Mouse (Mus musculus): ENCODE measurements around the gene AC170998.1. TPM values are rescaled to one million over a fixed set of nuclear protein-coding genes. Genes with fewer than 3 reads are reported as not detected.
"Not testable (repeated sequence)": the region's sequence is repeated elsewhere in the genome, so short reads cannot be mapped to it uniquely, and the experiment has no call there.

AC170998.1 gene
- polyA plus RNA-seq, 1 experiment, result 0.15 TPM

DNA sequence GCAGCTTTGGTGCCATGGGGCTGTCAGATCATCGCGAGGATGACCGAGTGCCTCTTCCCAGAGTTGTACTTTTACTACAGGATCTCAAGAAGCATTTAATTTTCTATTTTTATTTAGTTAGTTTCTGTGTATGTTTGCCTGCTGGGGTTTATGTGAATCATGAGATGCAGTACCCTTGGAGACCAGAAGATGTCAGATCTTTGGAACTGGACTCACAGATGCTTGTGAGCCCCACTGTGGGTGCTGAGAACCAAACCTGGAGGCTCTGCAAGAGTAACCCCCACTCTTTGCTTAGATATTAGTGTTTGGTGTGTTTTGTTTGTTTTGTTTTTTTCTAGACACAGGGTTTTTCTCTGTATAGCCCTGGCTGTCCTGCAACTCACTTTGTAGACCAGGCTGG is 11.9 kb upstream of the AC170998.1 start:
- H3K79me2 ChIP-seq (ENCODE audit: control insufficient read depth, insufficient read depth), result peaks cover 57% of the 10 kb centered on the region
- peaks cover 28% of the 10 kb centered on the region for H3K79me3 ChIP-seq (ENCODE audit: low read depth)
- peaks cover 39% of the 10 kb centered on the region for H3K36me3 ChIP-seq (ENCODE audit: control insufficient read depth, insufficient read depth)
- TF ChIP-seq MAX (IDR thresholded peaks at IDR 0.05), result no peak
- TF ChIP-seq MYOG (IDR thresholded peaks at IDR 0.05; ENCODE audit: control insufficient read depth, extremely low read depth, insufficient read length), result no peak
- no peak for TF ChIP-seq CTCF (IDR thresholded peaks at IDR 0.05; ENCODE audit: control insufficient read depth, insufficient read depth, insufficient read length)
- no peak for TF ChIP-seq USF1 (IDR thresholded peaks at IDR 0.05; ENCODE audit: low read depth)
- TF ChIP-seq MYOD1 (IDR thresholded peaks at IDR 0.05; ENCODE audit: control insufficient read depth, insufficient read length, low read depth), result no peak
- no peak for TF ChIP-seq FOSL1 (IDR thresholded peaks at IDR 0.05; ENCODE audit: insufficient read depth, low read length, poor library complexity, severe bottlenecking)
- no peak for TF ChIP-seq CEBPB (IDR thresholded peaks at IDR 0.05; ENCODE audit: low read depth)
- H3K4me3 ChIP-seq (ENCODE audit: insufficient read depth, poor library complexity, severe bottlenecking), result no peak overlapping the region
- H3ac ChIP-seq (ENCODE audit: control insufficient read depth, insufficient read length, low read depth), result no peak overlapping the region
- no peaks in the 10 kb centered on the region for H3K27me3 ChIP-seq (ENCODE audit: control insufficient read depth, insufficient read depth, insufficient read length)

GRCm38 (mm10) chr17:28715832-28716548 is 9.9 kb upstream of the AC170998.1 start:
- Histone ChIP-seq H3K79me3 (ENCODE audit: low read depth) (peaks cover 17% of the 10 kb centered on the region), H3K36me3 (ENCODE audit: control insufficient read depth, insufficient read depth) (peaks cover 55% of the 10 kb centered on the region)

GRCm38 (mm10) chr17:28717535-28717934 is 8.3 kb upstream of the AC170998.1 start:
- Histone ChIP-seq H3K79me2 (ENCODE audit: control insufficient read depth, insufficient read depth) (peaks cover 37% of the 10 kb centered on the region), H3K79me3 (ENCODE audit: low read depth) (peaks cover 5% of the 10 kb centered on the region), H3K36me3 (ENCODE audit: control insufficient read depth, insufficient read depth) (peaks cover 65% of the 10 kb centered on the region), H3K4me3 (ENCODE audit: insufficient read depth, poor library complexity, severe bottlenecking) (no peak overlapping the region), H3K27me3 (ENCODE audit: control insufficient read depth, insufficient read depth, insufficient read length) (no peaks in the 10 kb centered on the region), H3ac (ENCODE audit: control insufficient read depth, insufficient read length, low read depth) (no peak overlapping the region)
- TF ChIP-seq MYOG (IDR thresholded peaks at IDR 0.05; ENCODE audit: control insufficient read depth, extremely low read depth, insufficient read length) (no peak), MYOD1 (IDR thresholded peaks at IDR 0.05; ENCODE audit: control insufficient read depth, insufficient read length, low read depth) (no peak), CEBPB (IDR thresholded peaks at IDR 0.05; ENCODE audit: low read depth) (no peak), FOSL1 (IDR thresholded peaks at IDR 0.05; ENCODE audit: insufficient read depth, low read length, poor library complexity, severe bottlenecking) (no peak)

More at GRCm38 (mm10) chr17:28715832-28716548, 9.9 kb upstream of the AC170998.1 start:
- no peak for TF ChIP-seq FOSL1 (IDR thresholded peaks at IDR 0.05; ENCODE audit: insufficient read depth, low read length, poor library complexity, severe bottlenecking)
- no peak for TF ChIP-seq MYOD1 (IDR thresholded peaks at IDR 0.05; ENCODE audit: control insufficient read depth, insufficient read length, low read depth)
- no peak for TF ChIP-seq CTCF (IDR thresholded peaks at IDR 0.05; ENCODE audit: control insufficient read depth, insufficient read depth, insufficient read length)
- Histone ChIP-seq H3ac (ENCODE audit: control insufficient read depth, insufficient read length, low read depth) (no peak overlapping the region), H3K4me3 (ENCODE audit: insufficient read depth, poor library complexity, severe bottlenecking) (no peak overlapping the region), H3K27me3 (ENCODE audit: control insufficient read depth, insufficient read depth, insufficient read length) (no peaks in the 10 kb centered on the region), H3K79me2 (ENCODE audit: control insufficient read depth, insufficient read depth) (peaks cover 38% of the 10 kb centered on the region)

GRCm38 (mm10) chr17:28727511-28727910 is 1.6 kb downstream of the AC170998.1 start:
- H3K36me3 ChIP-seq (ENCODE audit: control insufficient read depth, insufficient read depth), result peaks cover 65% of the 10 kb centered on the region
- H3ac ChIP-seq (ENCODE audit: control insufficient read depth, insufficient read length, low read depth); H3K27me3 ChIP-seq (ENCODE audit: control insufficient read depth, insufficient read depth, insufficient read length); H3K4me3 ChIP-seq (ENCODE audit: insufficient read depth, poor library complexity, severe bottlenecking); H3K79me2 ChIP-seq (ENCODE audit: control insufficient read depth, insufficient read depth); H3K79me3 ChIP-seq (ENCODE audit: low read depth): not testable (repeated sequence)

- Histone ChIP-seq H3K4me3 (ENCODE audit: insufficient read depth, poor library complexity, severe bottlenecking) (no peak overlapping the region), H3K27me3 (ENCODE audit: control insufficient read depth, insufficient read depth, insufficient read length) (no peaks in the 10 kb centered on the region), H3K79me3 (ENCODE audit: low read depth) (no peaks in the 10 kb centered on the region), H3K79me2 (ENCODE audit: control insufficient read depth, insufficient read depth) (no peaks in the 10 kb centered on the region), H3K36me3 (ENCODE audit: control insufficient read depth, insufficient read depth) (peaks cover 48% of the 10 kb centered on the region), H3ac (ENCODE audit: control insufficient read depth, insufficient read length, low read depth) (no peak overlapping the region)
- TF ChIP-seq FOSL1 (IDR thresholded peaks at IDR 0.05; ENCODE audit: insufficient read depth, low read length, poor library complexity, severe bottlenecking) (no peak), CEBPB (IDR thresholded peaks at IDR 0.05; ENCODE audit: low read depth) (no peak), MYOG (IDR thresholded peaks at IDR 0.05; ENCODE audit: control insufficient read depth, extremely low read depth, insufficient read length) (no peak), CTCF (IDR thresholded peaks at IDR 0.05; ENCODE audit: control insufficient read depth, insufficient read depth, insufficient read length) (no peak)
Observed at GRCm38 (mm10) chr17:28735317-28736105, 9.6 kb downstream of the AC170998.1 start.

- H3K79me3 ChIP-seq (ENCODE audit: low read depth), result no peaks in the 10 kb centered on the region
- H3K4me3 ChIP-seq (ENCODE audit: insufficient read depth, poor library complexity, severe bottlenecking), result no peak overlapping the region
- no peak for TF ChIP-seq CTCF (IDR thresholded peaks at IDR 0.05; ENCODE audit: control insufficient read depth, insufficient read depth, insufficient read length)
- no peak for TF ChIP-seq MYOD1 (IDR thresholded peaks at IDR 0.05; ENCODE audit: control insufficient read depth, insufficient read length, low read depth)
- TF ChIP-seq CEBPB (IDR thresholded peaks at IDR 0.05; ENCODE audit: low read depth), result no peak
- TF ChIP-seq MYOG (IDR thresholded peaks at IDR 0.05; ENCODE audit: control insufficient read depth, extremely low read depth, insufficient read length), result no peak
- TF ChIP-seq FOSL1 (IDR thresholded peaks at IDR 0.05; ENCODE audit: insufficient read depth, low read length, poor library complexity, severe bottlenecking), result no peak
- no peak for TF ChIP-seq MAX (IDR thresholded peaks at IDR 0.05)
- no peak for TF ChIP-seq USF1 (IDR thresholded peaks at IDR 0.05; ENCODE audit: low read depth)
- H3ac ChIP-seq (ENCODE audit: control insufficient read depth, insufficient read length, low read depth), result no peak overlapping the region
- no peaks in the 10 kb centered on the region for H3K27me3 ChIP-seq (ENCODE audit: control insufficient read depth, insufficient read depth, insufficient read length)
- peaks cover 49% of the 10 kb centered on the region for H3K36me3 ChIP-seq (ENCODE audit: control insufficient read depth, insufficient read depth)
- no peaks in the 10 kb centered on the region for H3K79me2 ChIP-seq (ENCODE audit: control insufficient read depth, insufficient read depth)
Observed at GRCm38 (mm10) chr17:28736486-28736885, 10.6 kb downstream of the AC170998.1 start.
